Mouse (Mus musculus) mature B cell (primary cell): ENCODE data around the gene Gm6676.
"Not testable (repeated sequence)": the region's sequence is repeated elsewhere in the genome, so short reads cannot be mapped to it uniquely, and the experiment has no call there.

Experiments
- in situ Hi-C: fragments of 300-500 bp; cut with MboI; formaldehyde crosslinking; loops from 2 replicates; pipeline ENCODE4 v1.14.3; 2019

Gm6676 gene

DNA sequence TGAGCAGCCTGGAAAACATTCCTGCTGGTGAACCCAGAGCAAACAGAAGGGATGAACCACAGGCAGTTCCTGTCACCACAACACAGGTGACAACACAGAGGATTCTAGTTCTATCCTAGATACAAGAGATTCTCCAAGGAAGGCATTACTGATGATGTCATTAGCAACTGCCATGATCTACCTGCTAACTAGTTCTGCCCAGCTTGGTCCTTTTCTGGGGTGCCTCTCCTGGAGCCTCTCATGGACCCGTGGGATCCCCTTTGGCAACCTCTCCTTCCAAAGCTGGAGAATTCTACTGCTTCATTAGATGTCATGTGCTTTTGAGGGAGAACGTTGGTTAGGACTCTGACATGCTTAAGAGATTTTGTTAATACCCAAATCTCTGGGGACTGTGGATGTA is at the start of gene Gm6676:
TSS of gene Gm6676 (minus strand) at position 101 of the 400 bp plus-strand sequence.
- in situ Hi-C loops = not testable (repeated sequence)

DNA sequence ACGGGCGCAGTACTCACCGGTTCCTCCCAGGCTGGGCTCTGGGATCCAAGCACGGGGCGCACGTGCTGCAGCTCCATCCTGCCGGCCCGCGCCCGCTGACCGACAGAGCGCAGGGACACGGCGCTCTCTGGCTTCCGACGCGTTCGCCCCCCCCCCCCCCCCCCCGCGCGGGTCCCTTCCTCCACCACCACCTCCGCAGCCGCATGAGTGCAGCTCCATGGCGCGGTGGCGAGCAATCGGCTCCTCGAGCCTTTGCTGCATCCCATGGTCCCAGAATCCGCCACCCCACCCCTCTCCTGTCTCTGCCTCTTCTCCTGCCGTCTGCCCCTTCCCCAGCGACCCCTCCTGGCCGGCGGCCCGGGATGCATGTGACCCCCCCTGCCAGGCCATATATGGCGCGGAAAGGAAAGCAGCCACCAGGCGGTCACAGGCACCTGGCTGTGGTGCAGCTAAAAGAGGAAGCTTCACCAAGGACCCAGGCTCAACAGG is 49.3 kb upstream of the Gm6676 start, which contains the start of gene Gm3512:
TSS of gene Gm3512 (minus strand) at position 51 of the 489 bp plus-strand sequence.
- in situ Hi-C loops = not testable (repeated sequence)

DNA sequence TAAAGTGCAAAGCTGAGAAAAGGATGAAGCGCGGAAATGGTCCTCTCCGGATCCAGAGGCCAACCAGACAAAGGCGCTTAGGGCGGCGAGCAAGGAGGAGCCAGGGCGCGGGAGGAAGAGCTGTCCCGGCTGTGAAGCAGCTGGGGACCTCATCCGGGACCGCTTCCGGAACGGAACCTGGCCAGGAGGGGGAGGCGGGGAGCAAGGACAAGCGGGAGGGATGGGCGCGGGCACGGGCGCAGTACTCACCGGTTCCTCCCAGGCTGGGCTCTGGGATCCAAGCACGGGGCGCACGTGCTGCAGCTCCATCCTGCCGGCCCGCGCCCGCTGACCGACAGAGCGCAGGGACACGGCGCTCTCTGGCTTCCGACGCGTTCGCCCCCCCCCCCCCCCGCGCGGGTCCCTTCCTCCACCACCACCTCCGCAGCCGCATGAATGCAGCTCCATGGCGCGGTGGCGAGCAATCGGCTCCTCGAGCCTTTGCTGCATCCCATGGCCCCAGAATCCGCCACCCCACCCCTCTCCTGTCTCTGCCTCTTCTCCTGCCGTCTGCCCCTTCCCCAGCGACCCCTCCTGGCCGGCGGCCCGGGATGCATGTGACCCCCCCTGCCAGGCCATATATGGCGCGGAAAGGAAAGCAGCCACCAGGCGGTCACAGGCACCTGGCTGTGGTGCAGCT is 19.9 kb downstream of the Gm6676 start:
- in situ Hi-C loops = not testable (repeated sequence)

DNA sequence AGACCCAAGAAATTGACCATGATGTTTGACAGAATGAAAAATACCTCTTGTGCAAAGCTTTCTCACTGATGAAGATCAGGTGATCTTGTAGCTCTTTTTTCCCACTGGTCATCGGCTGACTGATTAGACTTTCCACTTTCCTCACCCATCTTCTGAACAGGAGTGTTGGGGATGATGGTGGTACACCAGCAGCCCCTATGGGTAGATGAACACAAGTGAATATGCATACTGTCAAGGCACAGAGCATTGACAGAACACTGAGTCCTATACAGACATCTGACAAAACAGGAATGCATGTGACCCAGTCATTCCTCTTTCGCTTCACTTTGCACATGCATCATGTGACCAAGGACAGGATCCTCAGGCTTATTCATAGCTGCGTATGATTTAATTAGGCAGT is 24.7 kb downstream of the Gm6676 start, which contains the start of gene Gm3696:
TSS of gene Gm3696 (minus strand) at position 101 of the 400 bp plus-strand sequence.
- in situ Hi-C loops = not testable (repeated sequence)
